Mouse (Mus musculus): ENCODE measurements around the gene Rgl2.

DNA sequence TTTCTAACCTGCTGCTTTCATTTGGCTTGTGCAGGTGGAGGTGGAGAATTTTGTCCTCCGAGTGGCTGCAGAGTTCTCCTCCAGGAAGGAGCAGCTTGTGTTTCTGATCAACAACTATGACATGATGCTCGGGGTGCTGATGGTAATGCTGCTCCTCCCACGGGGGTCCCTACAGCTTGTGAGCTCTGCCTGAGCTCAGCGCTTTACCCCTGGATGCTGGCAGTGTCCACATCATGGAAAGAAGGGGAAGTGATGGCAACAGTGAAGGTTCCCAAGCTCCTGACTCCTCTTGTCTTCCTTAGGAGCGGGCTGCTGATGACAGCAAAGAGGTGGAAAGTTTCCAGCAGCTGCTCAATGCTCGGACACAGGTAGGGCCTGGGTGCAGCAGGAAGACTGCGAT, 33.5 kb downstream of the Rgl2 start:
- TF ChIP-seq CTCF (IDR thresholded peaks at IDR 0.05; ENCODE audit: low read depth) (no peak), EP300 (IDR thresholded peaks at IDR 0.05; ENCODE audit: low read depth) (no peak)

Measured in heart, postnatal 0 days (tissue).